Mouse (Mus musculus): ENCODE measurements around the gene Gm21093.
"Not testable (repeated sequence)": the region's sequence is repeated elsewhere in the genome, so short reads cannot be mapped to it uniquely, and the experiment has no call there.

The Gm21093 gene

GRCm38 (mm10) chr4:42034626-42035025 is at the start of gene Gm21093:
Gene Gm21093 (minus strand): TSS chr4:42034726.
- not testable (repeated sequence) for DNase-seq
